Mouse (Mus musculus): Measurements from ENCODE around the gene Xpo1. TPM values are rescaled to one million over a fixed set of nuclear protein-coding genes. Genes with fewer than 3 reads are reported as not detected.
"Not testable (repeated sequence)": the region's sequence is repeated elsewhere in the genome, so short reads cannot be mapped to it uniquely, and the experiment has no call there.

The Xpo1 gene
- polyA plus RNA-seq, 1 experiment from 2014 or later = 46.0 TPM

GRCm38 (mm10) chr11:23303126-23303525, 47.3 kb downstream of the Xpo1 start:
- no peak overlapping the region for H3K9ac ChIP-seq
- H3K4me2 ChIP-seq = no peak overlapping the region
- H3K4me3 ChIP-seq = no peak overlapping the region
- 0 out of 2 replicates have a peak, but pooled peaks cover under 1% of the 10 kb centered on the region for H3K36me3 ChIP-seq
- no peak for ATAC-seq (replicated peaks; ENCODE audit: insufficient number of reproducible peaks, insufficient read depth, low FRiP score, low read depth)
- peaks cover 3% of the 10 kb centered on the region; the same call in 1 of the 2 replicates for H3K4me1 ChIP-seq (replicated peaks)
- H3K27ac ChIP-seq = no peak overlapping the region
- no peaks in the 10 kb centered on the region for H3K27me3 ChIP-seq
- no peaks in the 10 kb centered on the region for H3K9me3 ChIP-seq (replicated peaks)
- 67% methylated on average over 1 of the region's 1 CpGs for WGBS

- Histone ChIP-seq H3K4me2 (peak overlapping the region; percentile 63), H3K9ac (0 out of 2 replicates have a peak overlapping the region, but pooled peaks have one; percentile 86), H3K4me1 (replicated peaks) (peaks cover 13% of the 10 kb centered on the region), H3K4me3 (peak overlapping the region; percentile 98), H3K27ac (peak overlapping the region; percentile 98)
- ATAC-seq (replicated peaks; ENCODE audit: insufficient number of reproducible peaks, insufficient read depth, low FRiP score, low read depth); H3K9me3 ChIP-seq (replicated peaks); H3K36me3 ChIP-seq; H3K27me3 ChIP-seq: not testable (repeated sequence)
- WGBS = 39% methylated on average over 10 of the region's 10 CpGs
These were observed 49.3 kb downstream of the Xpo1 start for GRCm38 (mm10) chr11:23305101-23305672.

GRCm38 (mm10) chr11:23305673-23306608, 50.1 kb downstream of the Xpo1 start:
- under 1% methylated on average over 82 of the region's 98 CpGs for WGBS
- no peaks in the 10 kb centered on the region for H3K36me3 ChIP-seq
- H3K27me3 ChIP-seq = no peaks in the 10 kb centered on the region
- H3K4me3 ChIP-seq = peak overlapping the region; percentile 98
- peaks cover 13% of the 10 kb centered on the region for H3K4me1 ChIP-seq (replicated peaks)
- peak overlapping the region; percentile 97 for H3K9ac ChIP-seq
- peak overlapping the region; percentile 98 for H3K27ac ChIP-seq
- peak overlapping the region; percentile 63 for H3K4me2 ChIP-seq
- no peaks in the 10 kb centered on the region for H3K9me3 ChIP-seq (replicated peaks)
- peak; percentile 97 for ATAC-seq (replicated peaks; ENCODE audit: insufficient number of reproducible peaks, insufficient read depth, low FRiP score, low read depth)

GRCm38 (mm10) chr11:23306764-23307565, 51.1 kb downstream of the Xpo1 start, which contains the start of gene Usp34:
Gene Usp34 (plus strand): TSS chr11:23306895.
- peak; percentile 62 for ATAC-seq (replicated peaks; ENCODE audit: insufficient number of reproducible peaks, insufficient read depth, low FRiP score, low read depth)
- no peaks in the 10 kb centered on the region for H3K36me3 ChIP-seq
- WGBS = under 1% methylated on average over 57 of the region's 80 CpGs

GRCm38 (mm10) chr11:23307566-23307920, 51.7 kb downstream of the Xpo1 start:
- Histone ChIP-seq H3K4me2 (peak overlapping the region; percentile 61), H3K27me3 (no peaks in the 10 kb centered on the region), H3K9ac (peak overlapping the region; percentile 97), H3K27ac (peak overlapping the region; percentile 98), H3K9me3 (replicated peaks) (no peaks in the 10 kb centered on the region), H3K4me1 (replicated peaks) (peaks cover 13% of the 10 kb centered on the region), H3K36me3 (no peaks in the 10 kb centered on the region), H3K4me3 (peak overlapping the region; percentile 98)
- WGBS = 2% methylated on average over 6 of the region's 6 CpGs
- no peak for ATAC-seq (replicated peaks; ENCODE audit: insufficient number of reproducible peaks, insufficient read depth, low FRiP score, low read depth)

More at GRCm38 (mm10) chr11:23306764-23307565, 51.1 kb downstream of the Xpo1 start, which contains the start of gene Usp34:
- H3K27ac ChIP-seq = peak within 1 kb of the TSS; percentile 98
- H3K4me1 ChIP-seq (replicated peaks) = peaks cover 13% of the 10 kb centered on the region
- no peaks in the 10 kb centered on the region for H3K9me3 ChIP-seq (replicated peaks)
- H3K9ac ChIP-seq = peak within 1 kb of the TSS; percentile 97
- no peaks in the 10 kb centered on the region for H3K27me3 ChIP-seq
- H3K4me2 ChIP-seq = peak within 1 kb of the TSS; percentile 63
- peak within 1 kb of the TSS; percentile 98 for H3K4me3 ChIP-seq

- no peak for ATAC-seq (replicated peaks; ENCODE audit: insufficient number of reproducible peaks, insufficient read depth, low FRiP score, low read depth)
- Histone ChIP-seq H3K36me3 (no peaks in the 10 kb centered on the region), H3K4me3 (no peak overlapping the region), H3K9ac (no peak overlapping the region), H3K27ac (no peak overlapping the region), H3K27me3 (no peaks in the 10 kb centered on the region), H3K4me1 (replicated peaks) (peaks cover 7% of the 10 kb centered on the region), H3K9me3 (replicated peaks) (no peaks in the 10 kb centered on the region), H3K4me2 (no peak overlapping the region)
- 26% methylated on average over 1 of the region's 1 CpGs for WGBS
These were observed 57.7 kb downstream of the Xpo1 start for GRCm38 (mm10) chr11:23313496-23313895.

GRCm38 (mm10) chr11:23329413-23329812, 73.6 kb downstream of the Xpo1 start:
- Histone ChIP-seq H3K27ac (no peak overlapping the region), H3K27me3 (no peaks in the 10 kb centered on the region), H3K9ac (no peak overlapping the region), H3K9me3 (replicated peaks) (no peaks in the 10 kb centered on the region), H3K4me1 (replicated peaks) (no peaks in the 10 kb centered on the region), H3K4me3 (no peak overlapping the region), H3K4me2 (no peak overlapping the region), H3K36me3 (no peaks in the 10 kb centered on the region)
- no peak for ATAC-seq (replicated peaks; ENCODE audit: insufficient number of reproducible peaks, insufficient read depth, low FRiP score, low read depth)
- WGBS = 75% methylated on average over 2 of the region's 2 CpGs

- Histone ChIP-seq H3K4me2 (no peak overlapping the region), H3K4me1 (replicated peaks) (no peaks in the 10 kb centered on the region), H3K9ac (no peak overlapping the region), H3K9me3 (replicated peaks) (no peaks in the 10 kb centered on the region), H3K36me3 (no peaks in the 10 kb centered on the region), H3K4me3 (no peak overlapping the region), H3K27ac (no peak overlapping the region), H3K27me3 (no peaks in the 10 kb centered on the region)
- ATAC-seq (replicated peaks; ENCODE audit: insufficient number of reproducible peaks, insufficient read depth, low FRiP score, low read depth) = no peak
- WGBS = 73% methylated on average over 3 of the region's 3 CpGs
These were observed 76.3 kb downstream of the Xpo1 start for GRCm38 (mm10) chr11:23332136-23332535.

- H3K4me1 ChIP-seq (replicated peaks) = no peaks in the 10 kb centered on the region
- ATAC-seq (replicated peaks; ENCODE audit: insufficient number of reproducible peaks, insufficient read depth, low FRiP score, low read depth) = no peak
- WGBS = 50% methylated on average over 1 of the region's 1 CpGs
These were observed 79.3 kb downstream of the Xpo1 start for GRCm38 (mm10) chr11:23335160-23335559.

More at GRCm38 (mm10) chr11:23335160-23335559, 79.3 kb downstream of the Xpo1 start:
- Histone ChIP-seq H3K4me3 (no peak overlapping the region), H3K9ac (no peak overlapping the region), H3K9me3 (replicated peaks) (no peaks in the 10 kb centered on the region), H3K4me2 (no peak overlapping the region), H3K27me3 (no peaks in the 10 kb centered on the region), H3K27ac (no peak overlapping the region), H3K36me3 (peaks cover 8% of the 10 kb centered on the region; the same call in 1 of the 2 replicates)

Measured in heart, embryonic 15.5 days (tissue).